Mouse (Mus musculus) forebrain, embryonic 12.5 days (tissue): ENCODE results near the gene Thoc3. TPM values are rescaled to one million over a fixed set of nuclear protein-coding genes. Genes with fewer than 3 reads are reported as not detected.
A peak's percentile ranks its signal among the peaks of the same experiment; 100 is the strongest.

Source experiments
- ATAC-seq: fragments of 200-750 bp; cut with Nextera tagmentation; 2 replicates; pipeline ENCODE4 v1.8.0; 2017; ENCODE audit warnings: moderate TSS enrichment; ENCODE audit not compliant: low FRiP score
- H3K27ac ChIP-seq: fragments of 300-500 bp; sonication (generic); 2 replicates; pipeline ENCODE4 v1.5.1; 2016; ENCODE audit warnings: mild to moderate bottlenecking
- H3K27me3 ChIP-seq: fragments of 300-500 bp; sonication (generic); 2 replicates; pipeline ENCODE4 v1.6.1; 2016; ENCODE audit warnings: mild to moderate bottlenecking
- H3K36me3 ChIP-seq: fragments of 300-500 bp; sonication (generic); replicated peaks from 2 replicates; pipeline ENCODE4 v1.6.1; 2016; ENCODE audit warnings: mild to moderate bottlenecking
- H3K4me1 ChIP-seq: fragments of 300-500 bp; sonication (generic); 2 replicates; pipeline ENCODE4 v1.6.1; 2016
- H3K4me2 ChIP-seq: fragments of 300-500 bp; sonication (generic); 2 replicates; pipeline ENCODE4 v1.6.1; 2016; ENCODE audit warnings: mild to moderate bottlenecking, moderate library complexity
- H3K4me3 ChIP-seq: fragments of 300-500 bp; sonication (generic); replicated peaks from 2 replicates; pipeline ENCODE4 v1.5.1; 2016; ENCODE audit warnings: mild to moderate bottlenecking
- H3K9ac ChIP-seq: fragments of 300-500 bp; sonication (generic); 2 replicates; pipeline ENCODE4 v1.6.1; 2016; ENCODE audit warnings: mild to moderate bottlenecking
- H3K9me3 ChIP-seq: fragments of 300-500 bp; sonication (generic); 2 replicates; pipeline ENCODE4 v1.6.1; 2016
- WGBS: fragments of 180-500 bp; shearing (Covaris S2); methylation state at CpG from one replicate; pipeline ENCODE4 v1.1.7; 2016; 5-methylcytosine and 5-hydroxymethylcytosine counted together
- polyA plus RNA-seq: library from polyadenylated mRNA; unstranded; fragments of >200 nt; fragmentation: Nextera tagmentation; extraction: Ambion mirVana; gene quantifications from 2 replicates; pipeline ENCODE4 v1.2.1, GENCODE M21; 2016

The Thoc3 gene
- polyA plus RNA-seq, 1 experiment from 2014 or later, result 134 TPM

GRCm38 (mm10) chr13:54437083-54437482 lies 31.6 kb downstream of the Thoc3 start:
- no peaks in the 10 kb centered on the region for H3K27me3 ChIP-seq
- H3K4me2 ChIP-seq, result no peak overlapping the region
- 86% methylated on average over 6 of the region's 6 CpGs for WGBS
- 0 out of 2 replicates have a peak, but pooled peaks cover 2% of the 10 kb centered on the region for H3K4me1 ChIP-seq
- H3K9ac ChIP-seq, result no peak overlapping the region
- no peak overlapping the region for H3K4me3 ChIP-seq
- H3K27ac ChIP-seq, result no peak overlapping the region
- H3K36me3 ChIP-seq, result no peaks in the 10 kb centered on the region
- H3K9me3 ChIP-seq, result no peaks in the 10 kb centered on the region
- ATAC-seq, result no peak

GRCm38 (mm10) chr13:54436666-54437065 lies 32.0 kb downstream of the Thoc3 start:
- H3K9ac ChIP-seq, result no peak overlapping the region
- H3K9me3 ChIP-seq, result no peaks in the 10 kb centered on the region
- no peaks in the 10 kb centered on the region for H3K27me3 ChIP-seq
- no peak overlapping the region for H3K4me3 ChIP-seq
- H3K4me2 ChIP-seq, result no peak overlapping the region
- no peaks in the 10 kb centered on the region for H3K36me3 ChIP-seq
- H3K4me1 ChIP-seq, result 0 out of 2 replicates have a peak, but pooled peaks cover 2% of the 10 kb centered on the region
- ATAC-seq, result no peak
- H3K27ac ChIP-seq, result no peak overlapping the region
- 85% methylated on average over 5 of the region's 5 CpGs for WGBS

GRCm38 (mm10) chr13:54431161-54431560 lies 37.5 kb downstream of the Thoc3 start:
- WGBS, result 90% methylated on average over 9 of the region's 9 CpGs
- ATAC-seq, result no peak
- Histone ChIP-seq H3K4me1 (no peaks in the 10 kb centered on the region), H3K36me3 (no peaks in the 10 kb centered on the region), H3K9me3 (no peaks in the 10 kb centered on the region), H3K4me3 (no peak overlapping the region), H3K27me3 (no peaks in the 10 kb centered on the region), H3K4me2 (no peak overlapping the region), H3K27ac (no peak overlapping the region), H3K9ac (no peak overlapping the region)

- H3K36me3 ChIP-seq, result no peaks in the 10 kb centered on the region
- no peak for ATAC-seq
- H3K9me3 ChIP-seq, result no peaks in the 10 kb centered on the region
- 70% methylated on average over 2 of the region's 2 CpGs for WGBS
- H3K27me3 ChIP-seq, result no peaks in the 10 kb centered on the region
- H3K27ac ChIP-seq, result no peak overlapping the region
- no peak overlapping the region for H3K9ac ChIP-seq
- H3K4me1 ChIP-seq, result peaks cover 6% of the 10 kb centered on the region
- no peak overlapping the region for H3K4me2 ChIP-seq
- H3K4me3 ChIP-seq, result no peak overlapping the region
These were observed 38.6 kb downstream of the Thoc3 start for GRCm38 (mm10) chr13:54430051-54430450.

- ATAC-seq, result no peak
- H3K4me1 ChIP-seq, result peaks cover 6% of the 10 kb centered on the region
- no peaks in the 10 kb centered on the region for H3K36me3 ChIP-seq
- WGBS, result 76% methylated on average over 3 of the region's 3 CpGs
- no peak overlapping the region for H3K4me3 ChIP-seq
- H3K9me3 ChIP-seq, result no peaks in the 10 kb centered on the region
- no peak overlapping the region for H3K9ac ChIP-seq
- no peak overlapping the region for H3K27ac ChIP-seq
- H3K4me2 ChIP-seq, result no peak overlapping the region
- no peaks in the 10 kb centered on the region for H3K27me3 ChIP-seq
These were observed 39.9 kb downstream of the Thoc3 start for GRCm38 (mm10) chr13:54428771-54429170.

GRCm38 (mm10) chr13:54426781-54427655 lies 41.6 kb downstream of the Thoc3 start:
- H3K4me1 ChIP-seq, result peaks cover 6% of the 10 kb centered on the region
- no peaks in the 10 kb centered on the region for H3K9me3 ChIP-seq
- WGBS, result 80% methylated on average over 10 of the region's 10 CpGs
- H3K27me3 ChIP-seq, result no peaks in the 10 kb centered on the region
- H3K36me3 ChIP-seq, result no peaks in the 10 kb centered on the region
- H3K4me3 ChIP-seq, result no peak overlapping the region
- no peak for ATAC-seq
- H3K4me2 ChIP-seq, result no peak overlapping the region
- H3K9ac ChIP-seq, result no peak overlapping the region
- no peak overlapping the region for H3K27ac ChIP-seq

- Histone ChIP-seq H3K9ac (no peak overlapping the region), H3K27ac (peak overlapping the region; percentile 36; the same call in 1 of the 2 replicates), H3K9me3 (no peaks in the 10 kb centered on the region), H3K4me1 (peaks cover 6% of the 10 kb centered on the region), H3K4me3 (no peak overlapping the region), H3K36me3 (no peaks in the 10 kb centered on the region), H3K27me3 (no peaks in the 10 kb centered on the region), H3K4me2 (no peak overlapping the region)
- no peak; the same call in 1 of the 2 replicates for ATAC-seq
- WGBS, result 70% methylated on average over 2 of the region's 2 CpGs
These were observed 43.4 kb downstream of the Thoc3 start for GRCm38 (mm10) chr13:54425269-54425668.

- 86% methylated on average over 12 of the region's 12 CpGs for WGBS
- no peaks in the 10 kb centered on the region for H3K36me3 ChIP-seq
- ATAC-seq, result no peak
- H3K27ac ChIP-seq, result no peak overlapping the region
- H3K9ac ChIP-seq, result no peak overlapping the region
- H3K9me3 ChIP-seq, result no peaks in the 10 kb centered on the region
- H3K4me3 ChIP-seq, result no peak overlapping the region
- H3K4me1 ChIP-seq, result peaks cover 12% of the 10 kb centered on the region
- no peak overlapping the region for H3K4me2 ChIP-seq
- H3K27me3 ChIP-seq, result no peaks in the 10 kb centered on the region
These were observed 48.4 kb downstream of the Thoc3 start for GRCm38 (mm10) chr13:54420226-54420625.

GRCm38 (mm10) chr13:54418781-54419327 lies 49.8 kb downstream of the Thoc3 start:
- no peaks in the 10 kb centered on the region for H3K27me3 ChIP-seq

GRCm38 (mm10) chr13:54415059-54415458 lies 53.6 kb downstream of the Thoc3 start:
- Histone ChIP-seq H3K4me2 (no peak overlapping the region), H3K27ac (no peak overlapping the region), H3K27me3 (no peaks in the 10 kb centered on the region), H3K36me3 (no peaks in the 10 kb centered on the region), H3K4me1 (peaks cover 25% of the 10 kb centered on the region), H3K9ac (no peak overlapping the region), H3K9me3 (no peaks in the 10 kb centered on the region), H3K4me3 (no peak overlapping the region)
- 96% methylated on average over 4 of the region's 4 CpGs for whole genome bisulfite sequencing
- no peak for ATAC-seq

More at GRCm38 (mm10) chr13:54418781-54419327, 49.8 kb downstream of the Thoc3 start:
- Histone ChIP-seq H3K4me1 (peaks cover 10% of the 10 kb centered on the region), H3K36me3 (no peaks in the 10 kb centered on the region), H3K4me3 (no peak overlapping the region), H3K4me2 (no peak overlapping the region), H3K9me3 (no peaks in the 10 kb centered on the region), H3K27ac (peak overlapping the region; percentile 54), H3K9ac (no peak overlapping the region)
- 45% methylated on average over 10 of the region's 10 CpGs for WGBS
- ATAC-seq, result peak; percentile 57

- no peaks in the 10 kb centered on the region for H3K36me3 ChIP-seq
- WGBS, result 87% methylated on average over 4 of the region's 4 CpGs
- ATAC-seq, result peak; percentile 41; the same call in 1 of the 2 replicates
These were observed 55.9 kb downstream of the Thoc3 start for GRCm38 (mm10) chr13:54412721-54413120.

GRCm38 (mm10) chr13:54412236-54412635 lies 56.4 kb downstream of the Thoc3 start:
- Histone ChIP-seq H3K4me2 (no peak overlapping the region), H3K27ac (peak overlapping the region; percentile 65; the same call in 1 of the 2 replicates), H3K36me3 (no peaks in the 10 kb centered on the region), H3K27me3 (no peaks in the 10 kb centered on the region), H3K9ac (no peak overlapping the region), H3K9me3 (no peaks in the 10 kb centered on the region), H3K4me3 (no peak overlapping the region), H3K4me1 (peaks cover 15% of the 10 kb centered on the region)
- peak; percentile 75; the same call in 1 of the 2 replicates for ATAC-seq
- 22% methylated on average over 7 of the region's 7 CpGs for WGBS

More at GRCm38 (mm10) chr13:54412721-54413120, 55.9 kb downstream of the Thoc3 start:
- Histone ChIP-seq H3K27ac (peak overlapping the region; percentile 51; the same call in 1 of the 2 replicates), H3K4me1 (peaks cover 15% of the 10 kb centered on the region), H3K4me2 (no peak overlapping the region), H3K9me3 (no peaks in the 10 kb centered on the region), H3K27me3 (no peaks in the 10 kb centered on the region), H3K9ac (no peak overlapping the region), H3K4me3 (no peak overlapping the region)
